Mouse (Mus musculus) liver, embryonic 16.5 days (tissue): ENCODE results near the gene Ccl2. TPM values are rescaled to one million over a fixed set of nuclear protein-coding genes. Genes with fewer than 3 reads are reported as not detected.

ENCODE experiments used
- ATAC-seq: fragments of 200-750 bp; cut with Nextera tagmentation; 2 replicates; pipeline ENCODE4 v1.8.0; 2017; ENCODE audit warnings: low read depth, mild to moderate bottlenecking, moderate number of reproducible peaks, moderate library complexity
- H3K27ac ChIP-seq: fragments of 300-500 bp; sonication (generic); 2 replicates; pipeline ENCODE4 v1.5.1; 2014; ENCODE audit warnings: mild to moderate bottlenecking, low read length
- H3K27me3 ChIP-seq: fragments of 300-500 bp; sonication (generic); 2 replicates; pipeline ENCODE4 v1.6.1; 2014; ENCODE audit warnings: low read depth, low read length, mixed read lengths; ENCODE audit not compliant: control insufficient read depth, insufficient read depth
- H3K36me3 ChIP-seq: fragments of 300-500 bp; sonication (generic); 2 replicates; pipeline ENCODE4 v1.6.1; 2014; ENCODE audit warnings: mild to moderate bottlenecking; ENCODE audit not compliant: control insufficient read depth, insufficient read depth
- H3K4me1 ChIP-seq: fragments of 300-500 bp; sonication (generic); 2 replicates; pipeline ENCODE4 v1.6.1; 2014; ENCODE audit warnings: low read depth, low read length, mixed read lengths; ENCODE audit not compliant: control insufficient read depth
- H3K4me2 ChIP-seq: fragments of 300-500 bp; sonication (generic); 2 replicates; pipeline ENCODE4 v1.6.1; 2014; ENCODE audit warnings: low read depth, low read length, mixed read lengths
- H3K4me3 ChIP-seq: fragments of 300-500 bp; sonication (generic); 2 replicates; pipeline ENCODE4 v1.5.1; 2014; ENCODE audit warnings: low read depth, mild to moderate bottlenecking, low read length
- H3K9ac ChIP-seq: fragments of 300-500 bp; sonication (generic); 2 replicates; pipeline ENCODE4 v1.6.1; 2014; ENCODE audit warnings: low read depth, low read length
- H3K9me3 ChIP-seq: fragments of 300-500 bp; sonication (generic); replicated peaks from 2 replicates; pipeline ENCODE4 v1.6.1; 2016; ENCODE audit warnings: low read length; ENCODE audit not compliant: control insufficient read depth
- WGBS: fragments of 180-500 bp; shearing (Covaris S2); extraction: QIAGEN DNeasy Blood & Tissue Kit; methylation state at CpG from one replicate; pipeline ENCODE4 v1.1.7; 2014; ENCODE audit not compliant: insufficient replicate concordance; 5-methylcytosine and 5-hydroxymethylcytosine counted together
- polyA plus RNA-seq: library from polyadenylated mRNA; unstranded; fragments of >200 nt; fragmentation: Nextera tagmentation; extraction: Ambion mirVana; gene quantifications from 2 replicates; pipeline ENCODE4 v1.2.1, GENCODE M21; 2015

Gene Ccl2
- polyA plus RNA-seq, 1 experiment from 2014 or later = 1.2 TPM

- H3K36me3 ChIP-seq = no peaks in the 10 kb centered on the region
These were observed 12.5 kb downstream of the Ccl2 start for GRCm38 (mm10) chr11:82047746-82048415.

GRCm38 (mm10) chr11:82053849-82054248, 18.5 kb downstream of the Ccl2 start:
- Histone ChIP-seq H3K4me1 (no peaks in the 10 kb centered on the region), H3K9me3 (no peaks in the 10 kb centered on the region), H3K4me3 (no peak overlapping the region), H3K4me2 (no peak overlapping the region), H3K27me3 (no peaks in the 10 kb centered on the region), H3K9ac (no peak overlapping the region), H3K27ac (no peak overlapping the region), H3K36me3 (no peaks in the 10 kb centered on the region)
- no peak for ATAC-seq
- WGBS = 61% methylated on average over 7 of the region's 7 CpGs

More at GRCm38 (mm10) chr11:82047746-82048415, 12.5 kb downstream of the Ccl2 start:
- 33% methylated on average over 6 of the region's 6 CpGs for WGBS
- Histone ChIP-seq H3K9me3 (no peaks in the 10 kb centered on the region), H3K27ac (no peak overlapping the region), H3K4me2 (no peak overlapping the region), H3K9ac (no peak overlapping the region), H3K4me1 (no peaks in the 10 kb centered on the region), H3K4me3 (no peak overlapping the region), H3K27me3 (no peaks in the 10 kb centered on the region)
- ATAC-seq = no peak

- 62% methylated on average over 6 of the region's 6 CpGs for WGBS
- Histone ChIP-seq H3K27me3 (no peaks in the 10 kb centered on the region), H3K4me2 (no peak within 1 kb of the TSS), H3K4me1 (no peaks in the 10 kb centered on the region), H3K9me3 (no peaks in the 10 kb centered on the region), H3K36me3 (no peaks in the 10 kb centered on the region), H3K27ac (no peak within 1 kb of the TSS), H3K9ac (no peak within 1 kb of the TSS), H3K4me3 (no peak within 1 kb of the TSS)
- ATAC-seq = no peak
These were observed 22.3 kb downstream of the Ccl2 start, which contains the start of gene Ccl11 for GRCm38 (mm10) chr11:82057646-82058045. Gene Ccl11 (plus strand): TSS chr11:82057823.

GRCm38 (mm10) chr11:82062226-82062625, 26.9 kb downstream of the Ccl2 start:
- H3K9me3 ChIP-seq = no peaks in the 10 kb centered on the region
- no peaks in the 10 kb centered on the region for H3K36me3 ChIP-seq
- ATAC-seq = no peak
- H3K27me3 ChIP-seq = no peaks in the 10 kb centered on the region
- H3K4me2 ChIP-seq = no peak overlapping the region
- H3K27ac ChIP-seq = no peak overlapping the region
- 49% methylated on average over 3 of the region's 3 CpGs for WGBS
- H3K4me3 ChIP-seq = no peak overlapping the region
- no peak overlapping the region for H3K9ac ChIP-seq
- no peaks in the 10 kb centered on the region for H3K4me1 ChIP-seq

GRCm38 (mm10) chr11:82063454-82063853, 28.1 kb downstream of the Ccl2 start:
- peak; percentile 47 for ATAC-seq
- Histone ChIP-seq H3K27ac (no peak overlapping the region), H3K4me3 (no peak overlapping the region), H3K9ac (no peak overlapping the region), H3K27me3 (no peaks in the 10 kb centered on the region), H3K9me3 (no peaks in the 10 kb centered on the region), H3K4me2 (no peak overlapping the region), H3K36me3 (no peaks in the 10 kb centered on the region), H3K4me1 (no peaks in the 10 kb centered on the region)
- WGBS = 46% methylated on average over 2 of the region's 2 CpGs

- Histone ChIP-seq H3K36me3 (no peaks in the 10 kb centered on the region), H3K27me3 (no peaks in the 10 kb centered on the region), H3K9ac (no peak overlapping the region), H3K4me2 (no peak overlapping the region), H3K4me1 (no peaks in the 10 kb centered on the region), H3K9me3 (no peaks in the 10 kb centered on the region), H3K27ac (no peak overlapping the region), H3K4me3 (no peak overlapping the region)
- WGBS = 59% methylated on average over 7 of the region's 7 CpGs
- no peak for ATAC-seq
These were observed 31.7 kb downstream of the Ccl2 start for GRCm38 (mm10) chr11:82066953-82067571.

GRCm38 (mm10) chr11:82071076-82071475, 35.7 kb downstream of the Ccl2 start:
- H3K27ac ChIP-seq = no peak overlapping the region
- H3K4me2 ChIP-seq = no peak overlapping the region
- no peaks in the 10 kb centered on the region for H3K36me3 ChIP-seq
- H3K9ac ChIP-seq = no peak overlapping the region
- H3K9me3 ChIP-seq = no peaks in the 10 kb centered on the region
- H3K4me3 ChIP-seq = no peak overlapping the region
- H3K4me1 ChIP-seq = no peaks in the 10 kb centered on the region
- no peak for ATAC-seq
- H3K27me3 ChIP-seq = no peaks in the 10 kb centered on the region
- 52% methylated on average over 3 of the region's 3 CpGs for WGBS

- H3K36me3 ChIP-seq = no peaks in the 10 kb centered on the region
- ATAC-seq = no peak
- no peaks in the 10 kb centered on the region for H3K4me1 ChIP-seq
- WGBS = 33% methylated on average over 1 of the region's 1 CpGs
- no peak overlapping the region for H3K9ac ChIP-seq
- no peak overlapping the region for H3K4me3 ChIP-seq
- H3K27me3 ChIP-seq = no peaks in the 10 kb centered on the region
- no peak overlapping the region for H3K27ac ChIP-seq
- no peak overlapping the region for H3K4me2 ChIP-seq
- H3K9me3 ChIP-seq = no peaks in the 10 kb centered on the region
These were observed 37.0 kb downstream of the Ccl2 start for GRCm38 (mm10) chr11:82072374-82072773.

- ATAC-seq = no peak
These were observed 37.6 kb downstream of the Ccl2 start for GRCm38 (mm10) chr11:82072984-82073383.

More at GRCm38 (mm10) chr11:82072984-82073383, 37.6 kb downstream of the Ccl2 start:
- Histone ChIP-seq H3K4me1 (no peaks in the 10 kb centered on the region), H3K27me3 (no peaks in the 10 kb centered on the region), H3K36me3 (no peaks in the 10 kb centered on the region), H3K9ac (no peak overlapping the region), H3K4me2 (no peak overlapping the region), H3K9me3 (no peaks in the 10 kb centered on the region), H3K27ac (no peak overlapping the region), H3K4me3 (no peak overlapping the region)
- WGBS = 37% methylated on average over 3 of the region's 3 CpGs
